Mouse (Mus musculus) neural tube, embryonic 10.5 days (tissue): ENCODE results near the gene Tpcn2.

Experiments used
- DNase-seq: peaks from one replicate; pipeline ENCODE4 v3.0.0-alpha.2; 2017; ENCODE audit warnings: low spot score; ENCODE audit errors: extremely low spot score

The Tpcn2 gene

GRCm38 (mm10) chr7:145242851-145243712, 40.7 kb downstream of the Tpcn2 start:
- peak; percentile 87 for DNase-seq

- no peak for DNase-seq
Measured at GRCm38 (mm10) chr7:145242028-145242427, 41.8 kb downstream of the Tpcn2 start.

GRCm38 (mm10) chr7:145240929-145241328, 42.9 kb downstream of the Tpcn2 start:
- DNase-seq = no peak

- DNase-seq = no peak
Measured at GRCm38 (mm10) chr7:145239736-145240505, 43.9 kb downstream of the Tpcn2 start.

DNA sequence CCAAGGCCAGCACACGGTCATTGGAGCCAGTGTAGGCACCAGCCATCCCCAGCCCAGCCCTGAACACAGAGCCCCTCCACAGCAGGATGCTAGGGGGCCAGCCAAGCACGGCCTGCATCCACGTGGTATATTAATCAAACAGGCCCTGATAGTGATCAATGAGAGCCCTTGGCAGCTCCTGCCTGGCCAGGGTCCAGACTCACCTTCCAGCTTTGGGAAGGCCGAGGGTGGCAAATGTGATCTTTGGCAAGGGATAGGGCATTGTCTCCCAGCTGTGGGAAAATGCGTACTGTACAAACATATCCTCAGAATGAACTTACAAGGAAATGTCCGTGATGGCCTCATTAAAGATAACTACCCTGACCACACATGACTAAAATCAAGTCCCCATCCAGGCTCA, 44.7 kb downstream of the Tpcn2 start:
- no peak for DNase-seq

- no peak for DNase-seq
Measured at GRCm38 (mm10) chr7:145234841-145235790, 48.7 kb downstream of the Tpcn2 start.

GRCm38 (mm10) chr7:145231659-145232058, 52.2 kb downstream of the Tpcn2 start:
- DNase-seq = no peak

DNA sequence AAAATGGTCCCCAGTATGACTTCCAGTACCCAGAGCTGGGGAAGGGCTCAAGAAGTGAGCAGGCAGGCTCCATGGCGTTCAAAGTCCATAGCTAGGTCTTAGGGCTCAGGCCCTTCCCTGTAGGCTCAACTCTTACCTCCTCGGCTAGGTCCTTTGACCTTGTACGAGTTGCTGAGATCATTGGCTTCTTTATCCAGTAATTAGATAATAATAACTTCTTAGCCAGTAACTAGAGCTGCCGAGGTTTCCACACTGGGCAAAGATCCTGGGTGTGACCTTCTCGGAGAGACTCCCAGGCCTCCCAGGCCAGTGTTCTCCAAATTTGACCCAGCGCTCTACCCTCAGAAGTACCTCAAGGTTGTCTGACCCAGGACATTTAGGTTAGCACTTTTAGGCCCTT, 57.2 kb downstream of the Tpcn2 start:
- DNase-seq = no peak

- no peak for DNase-seq
Measured at GRCm38 (mm10) chr7:145225626-145226025, 58.2 kb downstream of the Tpcn2 start.

DNA sequence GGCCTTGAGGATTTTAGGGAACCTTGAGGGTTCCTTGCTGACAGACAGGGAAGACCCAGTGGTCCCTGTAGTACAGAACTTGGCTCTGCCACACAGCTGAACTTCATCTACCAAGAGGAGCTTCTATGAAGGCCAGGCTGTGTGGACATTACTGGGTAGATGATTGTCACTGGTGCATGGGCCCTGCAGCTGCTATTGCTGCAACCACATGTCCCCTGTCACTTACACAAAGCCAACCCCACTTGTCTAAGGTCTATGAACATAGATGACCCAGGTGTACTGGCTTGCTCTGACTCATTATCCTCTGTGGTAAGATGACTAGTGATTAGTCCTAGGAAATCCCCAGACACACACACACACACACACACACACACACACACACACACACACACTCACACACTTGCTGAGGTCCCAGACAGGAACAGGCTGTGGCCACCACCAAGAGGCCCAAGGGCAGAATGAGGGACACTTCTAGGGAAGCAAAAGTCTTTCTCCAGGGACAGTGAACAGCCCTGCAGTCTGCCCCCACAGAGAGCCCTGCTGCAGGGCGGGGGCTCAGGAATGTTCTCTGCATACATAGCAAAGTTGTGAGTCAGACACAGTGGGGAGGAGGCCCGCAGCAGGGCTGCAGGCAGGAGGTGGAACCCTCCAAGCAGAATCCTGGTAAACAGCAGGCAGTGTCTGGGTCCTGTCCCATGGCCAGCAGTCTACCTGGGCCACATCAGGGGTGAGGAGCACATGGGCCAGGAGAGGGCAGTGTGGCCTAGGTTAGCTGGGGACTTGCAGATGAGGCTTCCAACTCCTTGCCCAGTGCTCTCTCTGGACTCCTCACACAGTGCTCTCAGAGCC, 61.7 kb downstream of the Tpcn2 start:
- DNase-seq = peak; percentile 26

DNA sequence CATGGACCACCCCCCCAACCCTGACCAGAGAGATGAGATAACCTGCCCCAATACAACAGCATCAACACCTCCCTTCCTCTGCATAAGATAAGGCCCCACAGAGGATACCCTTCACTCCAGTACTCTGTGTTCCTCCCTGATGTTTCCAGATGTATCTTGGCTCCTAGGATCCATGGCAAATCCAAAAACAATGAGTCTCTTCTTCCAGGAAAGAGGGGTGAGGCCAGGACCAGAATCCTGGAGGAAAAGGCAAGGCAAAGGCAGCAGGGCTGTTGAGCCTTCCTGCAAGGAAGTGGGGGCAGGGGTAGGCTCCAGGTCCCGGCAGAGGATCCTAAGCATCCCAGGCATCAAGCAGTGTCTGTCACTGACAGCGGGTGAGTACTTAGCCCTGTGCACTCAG, 62.5 kb downstream of the Tpcn2 start:
- DNase-seq = no peak

GRCm38 (mm10) chr7:145219420-145219831, 64.4 kb downstream of the Tpcn2 start:
- no peak for DNase-seq

- DNase-seq = no peak
Measured at GRCm38 (mm10) chr7:145216591-145216990, 67.2 kb downstream of the Tpcn2 start.

GRCm38 (mm10) chr7:145215476-145215875, 68.3 kb downstream of the Tpcn2 start:
- DNase-seq = no peak

DNA sequence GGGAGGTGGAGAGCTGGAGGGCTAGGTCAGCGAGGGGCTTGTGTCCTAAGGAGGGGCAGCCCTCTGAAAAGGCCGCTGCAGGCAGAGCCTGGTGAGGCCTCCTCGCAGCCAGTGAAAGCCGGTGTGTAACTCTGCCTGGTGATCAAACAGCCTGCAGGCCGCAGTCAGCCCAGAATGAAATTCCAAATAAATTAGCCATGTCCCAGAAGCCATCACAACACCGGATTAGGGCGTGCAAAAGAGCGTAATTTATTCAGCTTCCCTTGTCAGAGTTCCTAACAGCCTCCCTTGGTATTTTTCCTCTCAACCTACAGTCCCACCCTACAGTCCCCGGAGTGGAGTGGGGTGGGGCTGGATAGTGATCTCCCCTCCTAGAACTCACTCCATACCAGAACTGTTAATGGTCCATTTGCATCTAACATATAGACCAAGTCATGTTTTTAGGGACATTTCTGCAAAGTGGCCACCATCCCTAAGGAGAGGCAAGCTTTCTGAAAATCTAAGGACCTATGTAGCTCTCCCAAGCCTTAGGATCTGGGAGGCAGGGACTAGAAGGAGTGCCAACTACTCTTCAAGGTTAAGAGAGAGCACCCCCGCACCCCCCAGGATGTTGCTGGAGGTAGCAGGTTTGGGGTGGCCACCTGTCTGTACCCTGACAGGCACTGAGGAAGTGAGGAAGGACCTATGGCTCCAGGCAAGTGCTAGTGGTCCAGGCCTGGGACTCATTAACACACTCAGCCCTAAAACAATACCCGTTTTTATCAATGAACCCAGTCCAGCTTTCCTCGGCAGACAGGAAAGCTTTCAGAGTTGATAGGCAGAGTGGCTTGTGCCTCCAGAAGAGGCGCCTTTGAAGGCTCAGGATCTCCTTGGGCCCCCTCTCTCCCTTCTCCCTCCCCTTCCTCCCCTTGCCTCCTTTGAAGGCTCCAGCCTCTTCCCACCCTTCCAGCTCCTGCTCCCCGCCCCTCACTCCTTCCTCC, 71.8 kb downstream of the Tpcn2 start:
- DNase-seq = peak; percentile 63

- DNase-seq = no peak
Measured at GRCm38 (mm10) chr7:145210477-145211070, 73.2 kb downstream of the Tpcn2 start.

- DNase-seq = no peak
Measured at GRCm38 (mm10) chr7:145208006-145208405, 75.8 kb downstream of the Tpcn2 start, which contains the start of gene 1810010D01Rik. Gene 1810010D01Rik, minus strand, starts transcription at chr7:145208119.

- DNase-seq = no peak
Measured at GRCm38 (mm10) chr7:145206801-145207200, 77.0 kb downstream of the Tpcn2 start.
